Mouse (Mus musculus) CH12.LX (cell line): ENCODE results near the gene Foxn2. TPM values are rescaled to one million over a fixed set of nuclear protein-coding genes. Genes with fewer than 3 reads are reported as not detected.

Source experiments
- DNase-seq: peaks from one replicate; pipeline ENCODE4 v3.0.0-alpha.2; 2013; ENCODE audit errors: extremely low read depth
- H3K27ac ChIP-seq: 2 replicates; pipeline ENCODE4 v1.5.1; 2012; ENCODE audit warnings: low read depth, mild to moderate bottlenecking, control low read depth, moderate library complexity; ENCODE audit not compliant: insufficient read depth
- H3K27me3 ChIP-seq: replicated peaks from 2 replicates; pipeline ENCODE3; 2012; ENCODE audit warnings: inconsistent platforms
- H3K36me3 ChIP-seq, 2 experiments: replicated peaks in 1 of 2; 2 replicates each; pipeline versions ENCODE3 to v1.6.1; 2012; ENCODE audit warnings: inconsistent platforms in 1 of 2, low read length in 1 of 2, mild to moderate bottlenecking in 1 of 2, mixed read lengths in 1 of 2, moderate library complexity in 1 of 2; ENCODE audit not compliant: control insufficient read depth in 1 of 2, insufficient read depth in 1 of 2
- H3K4me1 ChIP-seq, 2 experiments: 2 replicates each; pipeline ENCODE4 v1.6.1; 2012; ENCODE audit warnings: inconsistent platforms in 1 of 2, moderate library complexity in 1 of 2; ENCODE audit not compliant: insufficient read depth in 2 of 2, control insufficient read depth in 1 of 2
- H3K4me2 ChIP-seq: 2 replicates; pipeline ENCODE4 v1.6.1; 2012; ENCODE audit warnings: low read depth, mild to moderate bottlenecking, control low read depth; ENCODE audit not compliant: poor library complexity, insufficient read depth, severe bottlenecking
- H3K4me3 ChIP-seq, 3 experiments: fragments of 150-350 bp in 1 of 3; sonication (generic) in 1 of 3; replicated peaks in 1 of 3; 2 replicates each; pipeline versions ENCODE3 to v1.5.1; 2011 to 2012; ENCODE audit warnings: low read depth in 2 of 3, low read length in 2 of 3, mild to moderate bottlenecking in 2 of 3, moderate library complexity in 2 of 3, control low read depth in 1 of 3, improper control_type of control experiment in 1 of 3, inconsistent platforms in 1 of 3, mixed read lengths in 1 of 3; ENCODE audit not compliant: poor library complexity in 1 of 3
- H3K79me2 ChIP-seq: replicated peaks from 2 replicates; pipeline ENCODE4 v1.6.1; 2012; ENCODE audit warnings: mild to moderate bottlenecking, moderate library complexity; ENCODE audit not compliant: control insufficient read depth, poor library complexity, insufficient read depth, severe bottlenecking; ENCODE audit errors: extremely low read depth
- H3K9ac ChIP-seq: 2 replicates; pipeline ENCODE4 v1.6.1; 2012; ENCODE audit warnings: low read depth, mild to moderate bottlenecking, control low read depth, moderate library complexity; ENCODE audit not compliant: insufficient read depth
- H3K9me3 ChIP-seq: replicated peaks from 2 replicates; pipeline ENCODE3; 2012; ENCODE audit warnings: low read length, inconsistent platforms, mixed read lengths
- BHLHE40 ChIP-seq: IDR thresholded peaks from 2 replicates; pipeline ENCODE4 v1.6.1; 2011; ENCODE audit warnings: mild to moderate bottlenecking, low read depth, low read length, improper control_type of control experiment
- CHD1 ChIP-seq: IDR thresholded peaks from 2 replicates; pipeline ENCODE4 v1.6.1; 2012; ENCODE audit warnings: low read depth, low read length, improper control_type of control experiment, inconsistent platforms
- CHD2 ChIP-seq: IDR thresholded peaks from 2 replicates; pipeline ENCODE4 v1.6.1; 2011; ENCODE audit warnings: low read length, improper control_type of control experiment
- CTCF ChIP-seq, 2 experiments: IDR thresholded peaks in 1 of 2; conservative IDR thresholded peaks in 1 of 2; 2 replicates each; pipeline ENCODE4 v1.5.1; 2011 to 2012; ENCODE audit warnings: low read depth in 2 of 2, low read length in 2 of 2, improper control_type of control experiment in 1 of 2, inconsistent platforms in 1 of 2, mild to moderate bottlenecking in 1 of 2, moderate library complexity in 1 of 2
- ELF1 ChIP-seq: IDR thresholded peaks from 2 replicates; pipeline ENCODE4 v1.6.1; 2014; ENCODE audit warnings: low read depth, mild to moderate bottlenecking, inconsistent platforms, low read length, improper control_type of control experiment
- EP300 ChIP-seq: IDR thresholded peaks from 2 replicates; pipeline ENCODE4 v1.6.1; 2011; ENCODE audit warnings: low read length, improper control_type of control experiment
- ETS1 ChIP-seq: conservative IDR thresholded peaks from 2 replicates; pipeline ENCODE4 v1.6.1; 2012; ENCODE audit warnings: low read depth, mild to moderate bottlenecking, inconsistent platforms, low read length, improper control_type of control experiment, moderate library complexity
- HCFC1 ChIP-seq: IDR thresholded peaks from 2 replicates; pipeline ENCODE4 v1.6.1; 2012; ENCODE audit warnings: low read depth, mild to moderate bottlenecking, inconsistent platforms, low read length, improper control_type of control experiment
- IRF4 ChIP-seq: IDR thresholded peaks from 2 replicates; pipeline ENCODE4 v1.6.1; 2014; ENCODE audit warnings: low read depth, mild to moderate bottlenecking, inconsistent platforms, low read length, improper control_type of control experiment
- JUN ChIP-seq: IDR thresholded peaks from 2 replicates; pipeline ENCODE4 v1.6.1; 2011; ENCODE audit warnings: low read depth, mild to moderate bottlenecking, low read length, improper control_type of control experiment, moderate library complexity; ENCODE audit not compliant: insufficient read depth
- JUND ChIP-seq: conservative IDR thresholded peaks from 2 replicates; pipeline ENCODE4 v1.6.1; 2011; ENCODE audit warnings: low read depth, low read length, improper control_type of control experiment
- MAFK ChIP-seq: IDR thresholded peaks from 2 replicates; pipeline ENCODE4 v1.6.1; 2011; ENCODE audit warnings: low read length, improper control_type of control experiment; ENCODE audit not compliant: insufficient replicate concordance
- MAX ChIP-seq: IDR thresholded peaks from 2 replicates; pipeline ENCODE4 v1.6.1; 2011; ENCODE audit warnings: low read length, improper control_type of control experiment
- MAZ ChIP-seq: IDR thresholded peaks from 2 replicates; pipeline ENCODE4 v1.6.1; 2012; ENCODE audit warnings: low read depth, mild to moderate bottlenecking, inconsistent platforms, low read length, improper control_type of control experiment, moderate library complexity
- MEF2A ChIP-seq: IDR thresholded peaks from 2 replicates; pipeline ENCODE4 v1.6.1; 2014; ENCODE audit warnings: low read depth, mild to moderate bottlenecking, inconsistent platforms, low read length, improper control_type of control experiment, borderline replicate concordance
- MXI1 ChIP-seq: IDR thresholded peaks from 2 replicates; pipeline ENCODE4 v1.6.1; 2011; ENCODE audit warnings: mild to moderate bottlenecking, low read depth, low read length, improper control_type of control experiment
- MYC ChIP-seq: IDR thresholded peaks from 2 replicates; pipeline ENCODE4 v1.6.1; 2011; ENCODE audit warnings: low read depth, mild to moderate bottlenecking, improper control_type of control experiment, low read length
- NRF1 ChIP-seq: IDR thresholded peaks from 2 replicates; pipeline ENCODE4 v1.6.1; 2014; ENCODE audit warnings: low read depth, mild to moderate bottlenecking, inconsistent platforms, low read length, improper control_type of control experiment, moderate library complexity
- POLR2A ChIP-seq: IDR thresholded peaks from 2 replicates; pipeline ENCODE4 v1.6.1; 2011; ENCODE audit warnings: low read depth, mild to moderate bottlenecking, improper control_type of control experiment, low read length
- RCOR1 ChIP-seq: conservative IDR thresholded peaks from 2 replicates; pipeline ENCODE4 v1.6.1; 2012; ENCODE audit warnings: low read depth, mild to moderate bottlenecking, inconsistent platforms, low read length, improper control_type of control experiment
- SIN3A ChIP-seq: IDR thresholded peaks from 2 replicates; pipeline ENCODE4 v1.6.1; 2012; ENCODE audit warnings: low read length, improper control_type of control experiment, inconsistent platforms
- SMC3 ChIP-seq: IDR thresholded peaks from 2 replicates; pipeline ENCODE4 v1.6.1; 2011; ENCODE audit warnings: low read depth, low read length, improper control_type of control experiment
- TCF12 ChIP-seq: IDR thresholded peaks from 2 replicates; pipeline ENCODE4 v1.6.1; 2014; ENCODE audit warnings: low read depth, mild to moderate bottlenecking, inconsistent platforms, low read length, improper control_type of control experiment
- UBTF ChIP-seq: IDR thresholded peaks from 2 replicates; pipeline ENCODE4 v1.6.1; 2012; ENCODE audit warnings: low read depth, mild to moderate bottlenecking, inconsistent platforms, low read length, improper control_type of control experiment, moderate library complexity
- USF1 ChIP-seq: IDR thresholded peaks from 2 replicates; pipeline ENCODE4 v1.6.1; 2014; ENCODE audit warnings: low read depth, mild to moderate bottlenecking, inconsistent platforms, low read length, improper control_type of control experiment
- USF2 ChIP-seq: conservative IDR thresholded peaks from 2 replicates; pipeline ENCODE4 v1.6.1; 2011; ENCODE audit warnings: low read depth, low read length, improper control_type of control experiment
- ZMIZ1 ChIP-seq: IDR thresholded peaks from 2 replicates; pipeline ENCODE4 v1.6.1; 2012; ENCODE audit warnings: low read depth, mild to moderate bottlenecking, inconsistent platforms, low read length, improper control_type of control experiment
- ZNF384 ChIP-seq: IDR thresholded peaks from 2 replicates; pipeline ENCODE4 v1.6.1; 2012; ENCODE audit warnings: low read depth, low read length, improper control_type of control experiment, inconsistent platforms
- dilution Hi-C: fragments of 300-500 bp; cut with MboI; formaldehyde crosslinking; loops from 2 replicates; pipeline ENCODE4 v1.14.3; 2020; ENCODE audit warnings: low sequenced_read_pairs; ENCODE audit not compliant: extremely low pct_unique_long_range_greater_than_20kb, extremely low pct_ligation_motif_present
- in situ Hi-C: fragments of 300-500 bp; cut with MboI; formaldehyde crosslinking; loops from 3 replicates; pipeline ENCODE4 v1.14.3; 2019; ENCODE audit warnings: low sequenced_read_pairs, low pct_ligation_motif_present, low pct_unique_long_range_greater_than_20kb, mixed read lengths
- polyA plus RNA-seq: library from polyadenylated mRNA; unstranded; fragments of >175 nt; gene quantifications from 2 replicates; pipeline ENCODE4 v1.2.1, GENCODE M21; 2012; ENCODE audit warnings: low read depth; ENCODE audit not compliant: insufficient read length
- total RNA-seq, 2 experiments: library from RNA; depleted of rRNA; stranded (reverse); fragments of 300-350 nt in 1 of 2; fragments of >200 nt in 1 of 2; gene quantifications; 2 replicates each; pipeline ENCODE4 v1.2.3; 2012 to 2014

Foxn2 gene
- total and polyA plus RNA-seq, 3 experiments, result 13.2 to 24.6 (median 16.0) TPM

DNA sequence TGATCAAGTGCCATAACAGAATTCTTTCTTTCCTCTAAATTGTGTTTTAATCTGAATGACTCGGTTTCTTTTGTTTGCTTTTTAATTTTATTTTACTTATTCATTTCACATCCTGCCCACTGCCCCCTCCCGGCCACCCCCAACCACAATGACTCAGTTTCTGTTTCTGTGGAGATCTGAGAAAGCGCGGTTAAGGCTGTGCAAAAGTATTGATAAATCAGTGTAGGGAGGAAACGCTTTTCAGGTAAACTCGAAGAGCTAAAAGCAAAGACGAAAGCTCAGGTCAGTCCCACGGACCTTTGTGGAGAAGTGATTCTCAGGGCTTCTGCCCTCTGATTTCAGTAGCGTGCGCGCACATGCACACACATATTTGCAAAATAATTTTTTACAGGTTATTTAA lies 44.0 kb downstream of the Foxn2 start:
- H3K4me2 ChIP-seq, result peak overlapping the region; percentile 84
- H3K9me3 ChIP-seq, result no peaks in the 10 kb centered on the region
- H3K4me1 ChIP-seq, result peaks cover 4 to 21% of the 10 kb centered on the region in 2 experiments
- no peak overlapping the region for H3K4me3 ChIP-seq
- H3K36me3 ChIP-seq, result peaks cover 17 to 46% of the 10 kb centered on the region in 2 experiments
- peaks cover 3% of the 10 kb centered on the region; the same call in 1 of the 2 replicates for H3K79me2 ChIP-seq
- H3K27me3 ChIP-seq, result no peaks in the 10 kb centered on the region
- no peak overlapping the region for H3K27ac ChIP-seq
- dilution Hi-C loops (no loop called here), in situ Hi-C loops (no loop called here)
- peak; percentile 91 for TF ChIP-seq IRF4
- peak; percentile 60; the same call in 1 of the 2 replicates for TF ChIP-seq JUN
- peak; percentile 41; the same call in 1 of the 2 replicates for TF ChIP-seq JUND
- no peak for TF ChIP-seq USF2
- peak; percentile 42; the same call in 1 of the 2 replicates for TF ChIP-seq BHLHE40
- TF ChIP-seq MAZ, result peak; percentile 85
- no peak for TF ChIP-seq MXI1
- peak; percentile 68 for TF ChIP-seq ETS1
- TF ChIP-seq CHD2, result no peak
- no peak; the same call in 1 of the 2 replicates for TF ChIP-seq HCFC1
- TF ChIP-seq SMC3, result no peak; the same call in 1 of the 2 replicates
- TF ChIP-seq TCF12, result 0 out of 2 replicates have a peak, but pooled peaks have one; percentile 35
- TF ChIP-seq NRF1, result no peak
- peak; percentile 75; the same call in 1 of the 2 replicates for TF ChIP-seq RCOR1
- TF ChIP-seq CTCF (conservative IDR thresholded peaks at IDR 0.05 in 1 of 2, IDR thresholded peaks at IDR 0.05 in 1 of 2; ENCODE audit: low read depth in 2 of 2, low read length in 2 of 2), result no peak
- TF ChIP-seq SIN3A, result peak; percentile 35; the same call in 1 of the 2 replicates
- peak; percentile 83 for TF ChIP-seq EP300
- no peak for TF ChIP-seq POLR2A
- peak; percentile 68; the same call in 1 of the 2 replicates for TF ChIP-seq MAFK
- TF ChIP-seq MEF2A, result peak; percentile 86
- TF ChIP-seq CHD1, result 0 out of 2 replicates have a peak, but pooled peaks have one; percentile 64
- TF ChIP-seq UBTF, result no peak
- DNase-seq, result peak; percentile 51
- H3K9ac ChIP-seq, result no peak overlapping the region

DNA sequence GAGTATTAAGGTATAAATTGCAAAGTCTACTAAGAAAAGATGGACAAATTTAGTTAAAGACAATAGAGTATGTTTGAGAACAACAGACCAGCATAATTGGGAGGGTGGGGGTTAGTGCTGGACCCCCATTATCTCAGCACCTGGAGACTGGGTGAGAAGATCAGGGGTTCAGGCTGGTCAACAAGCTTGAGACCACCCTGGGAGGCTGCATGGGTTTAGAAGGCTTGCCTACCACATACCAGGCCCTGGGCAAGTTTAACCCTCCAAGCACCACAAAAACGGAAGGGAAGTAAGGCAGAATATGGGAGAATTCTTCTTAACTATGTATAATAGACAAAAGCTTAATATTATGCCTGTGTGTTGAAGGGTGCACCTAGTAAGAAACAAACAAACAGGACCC lies 44.4 kb downstream of the Foxn2 start:
- dilution Hi-C loops, result no loop called here
- H3K9ac ChIP-seq, result no peak overlapping the region

More for the DNA sequence above, 44.4 kb downstream of the Foxn2 start:
- Histone ChIP-seq H3K9me3 (no peaks in the 10 kb centered on the region), H3K27ac (no peak overlapping the region), H3K79me2 (peaks cover under 1% of the 10 kb centered on the region; the same call in 1 of the 2 replicates), H3K4me3 (no peak overlapping the region), H3K4me2 (peak overlapping the region; percentile 84), H3K36me3 (peaks cover 17 to 45% of the 10 kb centered on the region in 2 experiments), H3K27me3 (no peaks in the 10 kb centered on the region), H3K4me1 (peaks cover 4 to 21% of the 10 kb centered on the region in 2 experiments)
- in situ Hi-C loops, result no loop called here
- no peak for DNase-seq
- TF ChIP-seq MAFK, result no peak
- no peak for TF ChIP-seq ELF1
- no peak for TF ChIP-seq MYC
- no peak for TF ChIP-seq MXI1
- TF ChIP-seq NRF1, result no peak
- no peak for TF ChIP-seq SIN3A
- TF ChIP-seq JUN, result no peak
- TF ChIP-seq ZNF384, result no peak
- TF ChIP-seq EP300, result no peak
- TF ChIP-seq TCF12, result no peak
- no peak for TF ChIP-seq UBTF
- no peak for TF ChIP-seq USF1
- TF ChIP-seq ZMIZ1, result no peak
- no peak for TF ChIP-seq MAX
